Mouse (Mus musculus): ENCODE measurements around the gene Zfp428. TPM values are rescaled to one million over a fixed set of nuclear protein-coding genes. Genes with fewer than 3 reads are reported as not detected.
A peak's percentile ranks its signal among the peaks of the same experiment; 100 is the strongest.
"Not testable (repeated sequence)": the region's sequence is repeated elsewhere in the genome, so short reads cannot be mapped to it uniquely, and the experiment has no call there.

Zfp428 gene
- total RNA-seq, 2 experiments from 2014 or later: 11.1 to 16.2 TPM

DNA sequence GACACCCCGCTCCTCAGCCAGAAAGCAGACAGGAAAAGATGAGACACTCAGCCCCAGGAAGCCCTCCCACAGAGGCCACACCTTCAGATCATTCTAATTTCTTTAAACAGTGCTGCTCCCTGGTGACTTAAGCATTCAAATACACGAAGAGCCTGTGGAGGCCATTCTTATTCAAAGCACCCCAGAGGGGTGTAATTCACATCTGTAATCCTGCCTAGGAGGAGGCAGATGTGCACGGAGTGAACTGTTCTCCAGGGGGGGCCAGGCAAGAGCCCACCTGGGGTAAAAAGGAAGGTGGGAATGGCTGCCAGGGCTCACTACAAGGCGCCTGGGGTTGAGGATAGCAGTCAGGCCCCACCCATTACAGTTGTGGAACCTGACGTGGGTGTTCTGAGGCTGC, 10.3 kb downstream of the Zfp428 start:
- no peak for DNase-seq (ENCODE audit: low spot score in 2 of 2)

- no peak for DNase-seq (ENCODE audit: low spot score in 2 of 2)
Observed at GRCm38 (mm10) chr7:24517654-24518053, 10.8 kb downstream of the Zfp428 start.

DNA sequence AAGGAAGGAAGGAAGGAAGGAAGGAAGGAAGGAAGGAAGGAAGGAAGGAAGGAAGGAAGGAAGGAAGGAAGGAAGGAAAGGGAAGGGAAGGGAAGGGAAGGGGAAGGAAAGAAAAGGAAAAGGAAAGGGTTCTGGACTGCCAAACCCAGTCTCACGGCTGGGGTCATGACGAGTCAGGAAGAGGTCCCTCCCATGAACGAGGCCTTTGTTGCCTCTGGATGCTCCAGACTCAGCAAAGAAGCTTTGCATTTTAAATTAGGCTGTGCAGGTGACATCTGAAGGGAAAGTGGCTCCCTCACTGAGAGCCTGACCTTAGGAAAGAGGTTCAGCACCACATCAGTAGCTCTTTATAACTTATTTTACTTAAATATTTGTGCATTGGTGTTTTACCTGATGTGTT, 12.3 kb downstream of the Zfp428 start:
- DNase-seq (ENCODE audit: low spot score in 2 of 2): no peak

DNA sequence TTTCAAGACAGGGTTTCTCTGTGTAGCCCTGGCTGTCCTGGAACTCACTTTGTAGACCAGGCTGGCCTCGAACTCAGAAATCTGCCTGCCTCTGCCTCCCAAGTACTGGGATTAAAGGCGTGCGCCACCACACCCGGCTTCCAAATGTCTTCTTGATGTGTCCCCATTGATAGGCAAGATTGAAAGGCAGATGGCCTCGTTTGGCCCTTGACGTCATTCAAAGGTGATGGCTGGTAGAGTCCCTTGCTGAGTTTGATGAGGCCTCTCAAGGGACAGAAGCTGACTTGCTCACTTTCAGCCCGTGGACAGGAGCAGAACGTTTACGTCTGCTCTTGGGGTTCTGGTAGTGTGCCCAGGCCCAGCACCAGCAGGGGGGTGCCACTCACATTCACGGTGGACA, 13.2 kb downstream of the Zfp428 start:
- not testable (repeated sequence) for DNase-seq (ENCODE audit: low spot score in 2 of 2)

- DNase-seq (ENCODE audit: low spot score in 2 of 2): no peak
Observed at GRCm38 (mm10) chr7:24522805-24523204, 16.0 kb downstream of the Zfp428 start.

- no peak for DNase-seq (ENCODE audit: low spot score in 2 of 2)
Observed at GRCm38 (mm10) chr7:24523723-24524122, 16.9 kb downstream of the Zfp428 start.

DNA sequence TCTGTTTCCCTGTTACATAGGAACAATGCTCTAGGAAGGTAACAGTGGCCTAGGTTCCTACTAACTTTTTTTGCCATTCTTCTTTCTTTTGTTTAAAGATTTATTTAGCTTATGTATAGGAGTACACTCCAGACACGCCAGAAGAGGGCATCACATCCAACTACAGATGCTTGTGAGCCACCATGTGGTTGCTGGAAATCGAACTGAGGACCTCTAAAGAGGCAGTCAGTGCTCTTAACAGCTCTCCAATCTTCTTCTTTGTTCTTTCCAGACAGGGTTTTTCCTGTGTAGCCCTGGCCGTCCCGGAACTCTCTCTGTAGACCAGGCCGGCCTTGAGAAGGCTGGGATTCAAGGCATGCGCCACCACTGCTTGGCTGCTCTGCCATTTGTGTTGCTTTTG, 18.2 kb downstream of the Zfp428 start:
- DNase-seq (ENCODE audit: low spot score in 2 of 2): no peak

GRCm38 (mm10) chr7:24525686-24526420, 19.0 kb downstream of the Zfp428 start:
- DNase-seq (ENCODE audit: low spot score in 2 of 2): no peak

DNA sequence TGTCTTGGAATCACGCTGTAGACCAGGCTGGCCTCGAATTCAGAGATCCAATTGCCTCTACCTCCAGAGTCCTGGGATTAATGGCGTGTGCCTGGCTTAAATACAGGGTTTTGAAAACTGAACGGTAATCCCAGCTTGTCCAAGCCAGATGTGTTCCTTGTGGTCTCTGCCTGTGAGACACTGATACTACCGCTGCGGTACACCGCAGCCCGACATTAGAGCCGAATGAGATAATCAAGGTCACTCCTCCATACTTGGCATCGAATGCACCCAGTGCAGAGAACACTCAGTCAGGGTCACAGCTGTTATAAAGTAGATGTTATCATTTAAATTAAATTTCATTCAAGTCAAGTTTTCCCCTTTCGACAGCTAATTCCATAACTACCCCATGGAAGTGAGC, 22.1 kb downstream of the Zfp428 start:
- no peak for DNase-seq (ENCODE audit: low spot score in 2 of 2)

- DNase-seq (ENCODE audit: low spot score in 2 of 2): no peak
Observed at GRCm38 (mm10) chr7:24529580-24529979, 22.8 kb downstream of the Zfp428 start.

DNA sequence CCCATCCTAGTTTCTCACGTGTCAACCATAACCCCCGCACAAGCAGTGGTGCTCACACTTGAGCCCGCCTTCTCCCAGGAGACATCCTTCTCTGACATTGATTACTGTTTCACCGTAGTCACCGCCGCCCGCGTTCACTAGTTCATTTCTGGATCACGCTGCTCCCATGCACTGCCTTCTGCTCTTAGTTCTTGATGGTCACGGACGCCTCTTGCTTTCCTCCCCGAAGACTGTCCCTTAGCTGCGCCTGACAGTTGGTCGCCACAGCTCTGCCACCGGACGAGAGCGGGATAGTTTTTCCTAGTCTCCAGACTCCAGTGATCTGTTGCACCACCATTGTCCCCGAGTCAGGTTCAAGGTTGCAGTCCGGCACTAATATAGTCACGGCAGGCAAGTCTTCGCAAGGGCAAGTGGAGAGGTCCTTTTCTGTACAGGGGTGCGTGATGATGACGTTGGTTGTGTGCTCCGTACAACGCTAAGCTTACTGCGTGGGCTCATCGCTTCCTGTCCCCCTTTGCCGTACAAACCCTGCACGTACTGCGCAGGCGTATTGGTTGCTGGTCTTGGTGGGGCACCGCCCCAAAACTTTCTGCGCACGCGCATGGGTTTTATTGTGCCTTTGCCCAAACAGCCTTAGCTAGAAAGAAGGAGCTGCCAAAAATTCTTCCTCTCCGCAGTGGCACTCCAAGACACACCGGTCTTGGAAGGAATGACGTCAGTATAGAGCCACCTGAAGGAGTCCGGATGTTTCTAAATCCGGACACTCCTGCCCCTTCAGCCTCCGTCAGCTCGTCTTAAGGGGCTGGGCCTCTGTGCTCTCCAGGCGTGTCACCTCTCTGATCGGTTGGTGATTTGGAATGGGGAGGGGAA, 23.5 kb downstream of the Zfp428 start, which contains the start of gene Irgq:
TSS of gene Irgq (plus strand) at position 628 of the 870 bp plus-strand sequence.
- DNase-seq (ENCODE audit: low spot score in 2 of 2): peak; percentile 93 to 99

DNA sequence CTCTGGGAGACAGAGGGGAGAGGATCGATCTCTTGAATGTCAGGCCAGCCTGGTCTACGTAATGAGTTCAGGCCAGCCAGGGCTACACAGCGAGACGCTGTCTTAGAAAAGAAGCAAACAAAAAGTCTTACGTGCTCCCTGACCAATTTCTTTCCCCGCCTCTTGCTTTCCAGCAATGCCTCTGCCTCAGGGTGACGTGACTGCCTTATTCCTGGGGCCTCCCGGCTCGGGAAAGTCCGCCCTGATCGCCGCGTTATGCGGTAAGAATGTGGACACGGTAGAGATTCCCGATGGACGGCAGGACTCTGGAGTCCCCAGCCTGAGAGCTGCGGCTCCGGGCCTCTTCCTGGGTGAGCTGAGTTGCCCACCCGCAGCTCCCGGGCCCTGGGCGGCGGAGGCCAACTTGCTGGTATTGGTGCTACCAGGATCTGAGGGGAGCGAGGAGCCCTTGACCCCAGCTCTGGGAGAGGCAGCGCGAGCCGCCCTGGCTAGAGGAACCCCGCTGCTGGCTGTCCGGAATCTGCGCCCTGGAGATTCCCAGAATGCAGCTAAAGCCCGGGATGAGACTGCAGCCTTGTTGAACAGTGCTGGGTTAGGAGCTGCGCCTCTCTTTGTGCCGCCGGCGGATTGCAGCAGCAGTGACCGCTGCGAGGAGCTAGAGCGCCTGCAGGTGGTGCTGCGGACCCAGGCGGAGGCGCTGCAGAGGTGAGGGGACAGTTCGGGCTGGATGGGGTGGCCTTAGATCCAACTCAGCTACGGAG, 24.6 kb downstream of the Zfp428 start:
- peak; percentile 39 to 45 for DNase-seq (ENCODE audit: low spot score in 2 of 2)

DNA sequence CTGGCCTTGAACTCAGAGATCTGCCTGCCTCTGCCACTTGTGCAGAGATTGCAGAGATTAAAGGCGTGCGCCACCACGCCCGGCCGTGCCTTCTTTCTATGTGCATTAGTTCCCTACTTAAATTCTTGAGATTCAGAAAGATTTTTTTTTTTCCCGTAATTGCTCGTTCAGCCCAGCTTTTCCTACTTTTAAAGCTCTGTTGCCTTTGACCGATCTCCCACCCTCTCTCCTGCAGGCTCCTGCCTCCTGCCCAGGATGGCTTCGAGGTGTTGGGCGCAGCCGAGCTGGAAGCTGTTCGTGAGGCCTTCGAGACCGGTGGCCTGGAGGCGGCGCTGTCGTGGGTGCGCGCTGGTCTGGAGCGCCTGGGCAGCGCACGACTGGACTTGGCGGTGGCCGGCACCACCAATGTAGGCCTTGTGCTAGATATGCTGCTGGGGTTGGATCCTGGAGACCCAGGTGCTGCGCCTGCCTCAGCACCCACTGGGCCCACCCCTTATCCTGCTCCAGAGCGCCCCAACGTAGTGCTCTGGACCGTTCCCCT, 26.3 kb downstream of the Zfp428 start:
- DNase-seq (ENCODE audit: low spot score in 2 of 2): no peak

DNA sequence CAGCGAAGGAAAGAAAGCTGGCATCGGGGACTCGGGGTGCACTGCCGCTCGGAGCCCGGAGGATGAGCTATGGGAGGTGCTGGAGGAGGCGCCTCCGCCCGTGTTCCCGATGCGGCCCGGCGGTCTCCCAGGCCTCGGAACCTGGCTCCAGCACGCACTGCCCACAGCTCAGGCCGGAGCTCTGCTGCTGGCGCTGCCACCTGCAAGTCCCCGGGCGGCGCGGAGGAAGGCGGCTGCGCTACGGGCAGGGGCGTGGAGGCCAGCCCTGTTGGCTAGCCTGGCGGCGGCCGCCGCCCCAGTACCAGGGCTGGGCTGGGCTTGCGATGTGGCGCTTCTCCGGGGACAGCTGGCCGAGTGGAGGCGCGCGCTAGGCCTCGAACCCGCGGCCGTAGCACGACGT, 27.0 kb downstream of the Zfp428 start:
- DNase-seq (ENCODE audit: low spot score in 2 of 2): no peak

DNA sequence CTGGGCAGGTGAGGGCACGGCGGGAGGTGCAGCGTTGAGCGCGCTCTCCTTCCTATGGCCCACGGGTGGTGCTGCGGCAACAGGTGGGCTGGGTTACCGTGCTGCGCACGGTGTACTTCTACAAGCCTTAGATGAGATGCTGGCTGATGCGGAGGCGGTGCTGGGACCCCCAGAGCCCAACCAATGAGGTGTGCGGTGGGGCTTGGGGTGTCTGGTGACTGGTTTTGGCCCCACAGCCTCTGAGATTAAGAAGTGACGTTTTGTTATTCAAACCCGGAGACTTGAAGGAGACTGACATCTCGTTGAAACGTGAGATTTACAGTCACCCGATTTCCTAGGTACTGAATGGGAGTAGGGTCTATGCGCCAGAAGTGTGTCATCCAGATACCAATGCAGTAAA, 27.5 kb downstream of the Zfp428 start:
- no peak for DNase-seq (ENCODE audit: low spot score in 2 of 2)

DNA sequence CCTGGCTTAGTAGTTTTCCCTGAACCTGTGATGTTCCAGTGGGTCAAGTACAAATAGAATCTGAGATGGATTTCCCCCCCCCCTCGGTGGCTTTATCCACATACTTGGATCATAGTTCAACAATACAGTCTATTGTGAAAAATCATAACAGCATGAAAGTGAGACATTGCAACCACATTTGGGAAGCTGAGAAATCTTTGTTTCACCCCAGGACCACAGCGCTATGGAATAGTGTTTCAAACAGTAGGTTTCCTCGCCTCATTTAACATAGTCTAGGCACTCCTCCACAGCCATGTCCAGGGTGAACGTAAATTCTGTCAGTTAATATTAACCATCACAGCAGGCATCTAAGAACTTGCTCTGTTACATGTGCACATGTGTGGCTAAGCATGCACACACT, 30.3 kb downstream of the Zfp428 start:
- DNase-seq (ENCODE audit: low spot score in 2 of 2): no peak

DNA sequence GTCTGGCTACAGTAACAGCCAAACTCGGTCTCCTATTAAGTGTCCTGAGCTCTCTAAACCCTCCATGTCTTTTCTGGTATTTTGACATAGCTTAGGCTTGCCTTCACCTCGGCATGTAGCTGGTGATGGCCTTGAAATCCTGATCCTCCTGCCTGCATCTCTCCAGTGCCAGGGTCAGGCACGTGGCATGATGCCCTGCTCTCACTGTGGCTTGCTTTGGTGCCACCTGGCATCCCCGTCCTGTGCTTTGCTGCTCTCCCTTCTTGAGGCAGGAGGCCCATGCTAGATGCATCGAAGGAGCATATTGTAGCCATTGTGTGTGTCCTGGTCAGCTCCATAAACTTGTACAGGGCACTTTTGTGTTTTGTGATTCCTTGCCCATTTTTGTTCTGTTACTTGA, 30.8 kb downstream of the Zfp428 start:
- no peak for DNase-seq (ENCODE audit: low spot score in 2 of 2)

- DNase-seq (ENCODE audit: low spot score in 2 of 2): no peak
Observed at GRCm38 (mm10) chr7:24538154-24538553, 31.3 kb downstream of the Zfp428 start.

DNA sequence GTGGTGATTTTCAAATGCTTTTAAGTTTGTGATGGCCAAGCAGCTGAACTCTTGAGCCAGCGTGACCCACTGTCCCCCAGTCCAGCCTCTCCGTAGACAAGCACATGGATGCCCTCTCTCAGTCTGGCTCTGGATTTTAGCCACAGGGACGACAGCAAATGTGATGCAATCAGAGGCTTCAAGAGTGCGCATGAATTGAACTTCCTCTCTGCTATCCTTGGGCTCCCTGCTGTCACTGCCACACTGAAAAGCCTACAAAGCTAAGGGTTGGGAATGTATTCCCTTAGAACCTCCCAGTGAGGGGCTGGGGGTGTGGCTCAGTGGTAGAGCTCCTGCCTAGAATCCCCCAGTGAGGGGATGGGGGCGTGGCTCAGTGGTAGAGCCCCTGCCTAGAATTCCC, 31.9 kb downstream of the Zfp428 start:
- DNase-seq (ENCODE audit: low spot score in 2 of 2): no peak

- no peak for DNase-seq (ENCODE audit: low spot score in 2 of 2)
Observed at GRCm38 (mm10) chr7:24539686-24540085, 32.9 kb downstream of the Zfp428 start.

DNA sequence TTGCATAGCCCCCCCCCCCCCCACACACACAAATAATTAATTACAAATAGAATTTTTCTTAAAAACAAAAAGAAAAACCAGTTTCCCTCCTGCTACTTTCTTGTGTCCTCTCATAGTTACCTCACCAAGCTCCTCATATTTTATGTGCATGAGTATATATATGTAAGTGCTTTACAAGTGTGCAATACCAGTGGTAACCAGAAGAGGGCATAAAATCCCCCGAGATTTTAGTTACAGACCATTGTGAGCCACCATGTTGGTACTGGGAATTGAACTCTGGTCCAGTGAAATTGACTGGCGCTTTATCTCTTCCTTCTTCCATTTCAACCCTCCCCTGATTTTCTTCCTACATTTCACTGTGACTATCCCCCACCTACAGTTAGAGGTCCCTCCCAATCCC, 37.7 kb downstream of the Zfp428 start:
- DNase-seq (ENCODE audit: low spot score in 2 of 2): no peak
